23 mouse cellular contexts compared by ENCODE assay signal in the genomic region with DNA sequence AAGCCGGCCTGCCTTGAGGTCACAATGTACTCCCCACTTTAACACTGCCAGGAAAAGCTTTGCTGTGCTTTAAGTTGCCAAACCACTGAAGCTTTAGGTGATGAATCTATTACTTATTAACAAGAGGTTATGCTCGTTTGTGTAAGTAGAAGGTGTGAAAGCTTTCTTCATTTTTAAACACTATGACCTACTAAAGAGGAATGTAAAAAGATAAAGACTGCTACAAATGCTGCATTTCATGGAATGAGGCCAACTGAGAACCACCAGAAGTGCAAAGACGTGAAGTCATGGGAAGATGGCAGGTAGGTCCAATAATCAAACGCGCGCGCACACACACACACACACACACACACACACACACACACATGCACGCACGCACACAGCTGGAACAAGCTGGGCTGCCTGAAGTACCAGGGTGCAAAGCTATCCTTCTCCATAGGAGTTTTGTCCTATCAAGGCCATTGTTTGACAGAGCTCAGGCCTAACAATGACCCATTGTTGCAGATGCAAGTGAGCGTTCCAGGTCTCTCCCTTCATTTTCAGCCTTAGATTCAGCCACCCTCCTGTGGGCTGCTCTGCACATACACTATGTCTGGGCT.
DNase-seq lines count a peak whose midpoint lies in the region; ATAC-seq and TF ChIP-seq lines count a peak whose summit lies in the region.
"Had no signal": no experiment of that assay in that cellular context is flagged by ENCODE, and none has a peak within 500 bp of the region (broad histone marks: within the 10 kb centered on the region; RNA-seq: fewer than 3 reads in every experiment).

No protein-coding gene starts in this region.

- in situ Hi-C loops in Patski (cut with MboI; ENCODE audit: low pct_unique_long_range_greater_than_20kb): no loop called here

- H3K4me3 ChIP-seq in kidney, embryonic 16.5 days (ENCODE audit: low read length): no peak overlapping the region
- H3K4me3 ChIP-seq in lung, embryonic 14.5 days (ENCODE audit: low read depth, low read length): no peak overlapping the region
- no peak overlapping the region for H3K4me3 ChIP-seq in stomach, embryonic 15.5 days (replicated peaks)
- H3K4me3 ChIP-seq in midbrain, embryonic 15.5 days: no peak overlapping the region
- H3K4me3 ChIP-seq: embryonic facial prominence, embryonic 10.5 days; heart, embryonic 13.5 days; hindbrain, embryonic 15.5 days; intestine, embryonic 15.5 days; limb, embryonic 12.5 days had no signal

- CTCF ChIA-PET in Patski (lab: Charles Lee): interaction anchor here (1.0 to 1.8 kb wide), 3 partner anchors 11 to 66 kb away, joined by 3 to 4 read pairs (median 3); no protein-coding TSS in a partner anchor

- H3K9me3 ChIP-seq in kidney, embryonic 16.5 days (ENCODE audit: low read length): no peaks in the 10 kb centered on the region
- no peaks in the 10 kb centered on the region for H3K9me3 ChIP-seq in lung, embryonic 14.5 days (ENCODE audit: low read depth, low read length)
- H3K9me3 ChIP-seq in stomach, embryonic 15.5 days: no peaks in the 10 kb centered on the region
- no peaks in the 10 kb centered on the region for H3K9me3 ChIP-seq in midbrain, embryonic 15.5 days
- H3K9me3 ChIP-seq: embryonic facial prominence, embryonic 10.5 days; heart, embryonic 13.5 days; hindbrain, embryonic 15.5 days; intestine, embryonic 15.5 days; limb, embryonic 12.5 days had no signal

- DNase-seq in kidney, postnatal 36 days: no peak
- DNase-seq in lung, embryonic 14.5 days: peak; percentile 39
- DNase-seq in lung, adult 18-20 months: no peak
- peak; percentile 17 for DNase-seq in Patski (ENCODE audit: low read depth, low spot score)
- no peak for DNase-seq in thymus, adult 18-20 months
- DNase-seq: adrenal gland, postnatal 36 days; cerebellum, adult 8-10 months; heart, postnatal 4 days; kidney, adult 9 months; right cerebral cortex, postnatal 14 days; spleen, adult 18-20 months; thymus, postnatal 36 days had no signal

- H3K27ac ChIP-seq in kidney, embryonic 16.5 days (ENCODE audit: low read length): no peak overlapping the region
- no peak overlapping the region for H3K27ac ChIP-seq in lung, embryonic 14.5 days (ENCODE audit: low read depth)
- 0 out of 2 replicates have a peak overlapping the region, but pooled peaks have one; percentile 3 for H3K27ac ChIP-seq in stomach, embryonic 15.5 days
- no peak overlapping the region for H3K27ac ChIP-seq in midbrain, embryonic 15.5 days
- H3K27ac ChIP-seq: embryonic facial prominence, embryonic 10.5 days; heart, embryonic 13.5 days; hindbrain, embryonic 15.5 days; intestine, embryonic 15.5 days; limb, embryonic 12.5 days; liver, embryonic 14.5 days; macrophage had no signal

- TF ChIP-seq CTCF in lung, embryonic 14.5 days (IDR thresholded peaks at IDR 0.05; ENCODE audit: low read depth): no peak
- no peak for TF ChIP-seq CTCF in Patski (IDR thresholded peaks at IDR 0.05)

- H3K9ac ChIP-seq in kidney, embryonic 16.5 days (replicated peaks; ENCODE audit: low read length): no peak overlapping the region
- H3K9ac ChIP-seq in lung, embryonic 14.5 days: no peak overlapping the region
- H3K9ac ChIP-seq in stomach, embryonic 15.5 days: no peak overlapping the region
- H3K9ac ChIP-seq in midbrain, embryonic 15.5 days: no peak overlapping the region
- H3K9ac ChIP-seq: heart, embryonic 13.5 days; hindbrain, embryonic 15.5 days; intestine, embryonic 15.5 days; limb, embryonic 12.5 days; liver, embryonic 14.5 days had no signal

- H3K4me2 ChIP-seq in kidney, embryonic 16.5 days (replicated peaks; ENCODE audit: low read depth, low read length): no peak overlapping the region
- H3K4me2 ChIP-seq in lung, embryonic 14.5 days: no peak overlapping the region
- H3K4me2 ChIP-seq in stomach, embryonic 15.5 days: no peak overlapping the region
- H3K4me2 ChIP-seq in midbrain, embryonic 15.5 days: no peak overlapping the region
- H3K4me2 ChIP-seq: heart, embryonic 13.5 days; hindbrain, embryonic 15.5 days; intestine, embryonic 15.5 days; limb, embryonic 12.5 days; midbrain, embryonic 11.5 days had no signal

- no peaks in the 10 kb centered on the region for H3K27me3 ChIP-seq in kidney, embryonic 16.5 days (ENCODE audit: insufficient read depth, low read length)
- H3K27me3 ChIP-seq in lung, embryonic 14.5 days (ENCODE audit: insufficient read depth, low read length): no peaks in the 10 kb centered on the region
- no peaks in the 10 kb centered on the region for H3K27me3 ChIP-seq in Patski
- H3K27me3 ChIP-seq in stomach, embryonic 15.5 days (replicated peaks): no peaks in the 10 kb centered on the region
- H3K27me3 ChIP-seq in midbrain, embryonic 15.5 days (replicated peaks): no peaks in the 10 kb centered on the region
- H3K27me3 ChIP-seq: heart, embryonic 13.5 days; hindbrain, embryonic 15.5 days; intestine, embryonic 15.5 days; limb, embryonic 12.5 days had no signal

- ATAC-seq in kidney, embryonic 16.5 days (ENCODE audit: low FRiP score, low TSS enrichment): peak; percentile 49
- ATAC-seq in lung, embryonic 14.5 days (ENCODE audit: insufficient read depth): peak; percentile 56; the same call in 1 of the 2 replicates
- ATAC-seq in Patski: peak; percentile 47
- peak; percentile 77 for ATAC-seq in stomach, embryonic 15.5 days (ENCODE audit: insufficient read depth, low FRiP score, low read depth)
- no peak for ATAC-seq in midbrain, embryonic 15.5 days (replicated peaks)
- ATAC-seq: intestine, embryonic 15.5 days had no signal

- no peaks in the 10 kb centered on the region for H3K4me1 ChIP-seq in kidney, embryonic 16.5 days (ENCODE audit: insufficient read depth, low read length)
- H3K4me1 ChIP-seq in lung, embryonic 14.5 days (ENCODE audit: insufficient read depth): no peaks in the 10 kb centered on the region
- H3K4me1 ChIP-seq in stomach, embryonic 15.5 days: no peaks in the 10 kb centered on the region
- no peaks in the 10 kb centered on the region for H3K4me1 ChIP-seq in midbrain, embryonic 15.5 days
- H3K4me1 ChIP-seq: embryonic facial prominence, embryonic 10.5 days; heart, embryonic 13.5 days; hindbrain, embryonic 15.5 days; intestine, embryonic 15.5 days; limb, embryonic 12.5 days had no signal

- POLR2A ChIA-PET in Patski (lab: Charles Lee): no interaction called here

- 82% methylated on average over 10 of the region's 10 CpGs for WGBS in kidney, embryonic 16.5 days
- 76% methylated on average over 10 of the region's 10 CpGs for WGBS in lung, embryonic 14.5 days
- 74% methylated on average over 10 of the region's 10 CpGs for WGBS in stomach, embryonic 15.5 days
- 83% methylated on average over 10 of the region's 10 CpGs for WGBS in midbrain, embryonic 15.5 days

- H3K36me3 ChIP-seq in kidney, embryonic 16.5 days (ENCODE audit: insufficient read depth, low read length): no peaks in the 10 kb centered on the region
- H3K36me3 ChIP-seq in lung, embryonic 14.5 days (ENCODE audit: insufficient read depth): no peaks in the 10 kb centered on the region
- no peaks in the 10 kb centered on the region for H3K36me3 ChIP-seq in stomach, embryonic 15.5 days
- no peaks in the 10 kb centered on the region for H3K36me3 ChIP-seq in midbrain, embryonic 15.5 days (replicated peaks)
- H3K36me3 ChIP-seq: embryonic facial prominence, embryonic 10.5 days; heart, embryonic 13.5 days; hindbrain, embryonic 15.5 days; intestine, embryonic 15.5 days; limb, embryonic 12.5 days had no signal

Comparison
In these comparisons a context has a peak if more than half of its experiments do, and no peak if none do; other contexts are left out.
1. DNase-seq: peak in lung, embryonic 14.5 days (single experiment) and Patski (single experiment); none in kidney, postnatal 36 days (0 of 2), lung, adult 18-20 months (0 of 2) and thymus, adult 18-20 months (0 of 2).